Mouse (Mus musculus) stomach, embryonic 16.5 days (tissue): ENCODE data around the gene Rhbg. TPM values are rescaled to one million over a fixed set of nuclear protein-coding genes. Genes with fewer than 3 reads are reported as not detected.

Experiments used
- ATAC-seq: fragments of 200-750 bp; cut with Nextera tagmentation; 2 replicates; pipeline ENCODE4 v1.8.0; 2017; ENCODE audit warnings: moderate number of reproducible peaks, moderate TSS enrichment; ENCODE audit not compliant: insufficient read depth, low FRiP score
- H3K27ac ChIP-seq: fragments of 300-500 bp; sonication (generic); 2 replicates; pipeline ENCODE4 v1.5.1; 2014; ENCODE audit warnings: low read length
- H3K27me3 ChIP-seq: fragments of 300-500 bp; sonication (generic); 2 replicates; pipeline ENCODE4 v1.6.1; 2014; ENCODE audit warnings: low read length, control low read depth, mixed read lengths; ENCODE audit not compliant: control insufficient read depth, insufficient read depth
- H3K36me3 ChIP-seq: fragments of 300-500 bp; sonication (generic); 2 replicates; pipeline ENCODE4 v1.6.1; 2014; ENCODE audit warnings: low read length; ENCODE audit not compliant: control insufficient read depth, insufficient read depth
- H3K4me1 ChIP-seq: fragments of 300-500 bp; sonication (generic); 2 replicates; pipeline ENCODE4 v1.6.1; 2014; ENCODE audit warnings: low read length, control low read depth, mixed read lengths; ENCODE audit not compliant: control insufficient read depth, insufficient read depth
- H3K4me2 ChIP-seq: fragments of 300-500 bp; sonication (generic); 2 replicates; pipeline ENCODE4 v1.6.1; 2014; ENCODE audit warnings: low read depth, low read length, mixed read lengths
- H3K4me3 ChIP-seq: fragments of 300-500 bp; sonication (generic); replicated peaks from 2 replicates; pipeline ENCODE4 v1.5.1; 2014; ENCODE audit warnings: mild to moderate bottlenecking, low read length
- H3K9ac ChIP-seq: fragments of 300-500 bp; sonication (generic); 2 replicates; pipeline ENCODE4 v1.6.1; 2014; ENCODE audit warnings: low read length
- H3K9me3 ChIP-seq: fragments of 300-500 bp; sonication (generic); replicated peaks from 2 replicates; pipeline ENCODE4 v1.6.1; 2016; ENCODE audit warnings: low read length, control low read depth; ENCODE audit not compliant: control insufficient read depth
- WGBS: fragments of 180-500 bp; shearing (Covaris S2); extraction: QIAGEN DNeasy Blood & Tissue Kit; methylation state at CpG from one replicate; pipeline ENCODE4 v1.1.7; 2014; 5-methylcytosine and 5-hydroxymethylcytosine counted together
- polyA plus RNA-seq: library from polyadenylated mRNA; unstranded; fragments of >200 nt; fragmentation: Nextera tagmentation; extraction: Ambion mirVana; gene quantifications from 2 replicates; pipeline ENCODE4 v1.2.1, GENCODE M21; 2015

The Rhbg gene
- polyA plus RNA-seq, 1 experiment from 2014 or later: 11.7 TPM

GRCm38 (mm10) chr3:88203456-88203855, 51.1 kb downstream of the Rhbg start:
- H3K27ac ChIP-seq: no peak overlapping the region
- H3K4me3 ChIP-seq: no peak overlapping the region
- 17% methylated on average over 5 of the region's 5 CpGs for WGBS
- no peaks in the 10 kb centered on the region for H3K36me3 ChIP-seq
- H3K4me2 ChIP-seq: no peak overlapping the region
- no peak for ATAC-seq
- peaks cover 95% of the 10 kb centered on the region for H3K27me3 ChIP-seq
- H3K9me3 ChIP-seq: no peaks in the 10 kb centered on the region
- H3K4me1 ChIP-seq: peaks cover 7% of the 10 kb centered on the region; the same call in 1 of the 2 replicates
- no peak overlapping the region for H3K9ac ChIP-seq

GRCm38 (mm10) chr3:88202986-88203385, 51.5 kb downstream of the Rhbg start:
- no peak overlapping the region for H3K9ac ChIP-seq
- H3K9me3 ChIP-seq: no peaks in the 10 kb centered on the region
- ATAC-seq: no peak
- H3K4me3 ChIP-seq: no peak overlapping the region
- 7% methylated on average over 6 of the region's 6 CpGs for WGBS
- peaks cover 96% of the 10 kb centered on the region for H3K27me3 ChIP-seq
- no peak overlapping the region for H3K4me2 ChIP-seq
- no peak overlapping the region for H3K27ac ChIP-seq
- H3K36me3 ChIP-seq: no peaks in the 10 kb centered on the region
- H3K4me1 ChIP-seq: peaks cover 7% of the 10 kb centered on the region; the same call in 1 of the 2 replicates

DNA sequence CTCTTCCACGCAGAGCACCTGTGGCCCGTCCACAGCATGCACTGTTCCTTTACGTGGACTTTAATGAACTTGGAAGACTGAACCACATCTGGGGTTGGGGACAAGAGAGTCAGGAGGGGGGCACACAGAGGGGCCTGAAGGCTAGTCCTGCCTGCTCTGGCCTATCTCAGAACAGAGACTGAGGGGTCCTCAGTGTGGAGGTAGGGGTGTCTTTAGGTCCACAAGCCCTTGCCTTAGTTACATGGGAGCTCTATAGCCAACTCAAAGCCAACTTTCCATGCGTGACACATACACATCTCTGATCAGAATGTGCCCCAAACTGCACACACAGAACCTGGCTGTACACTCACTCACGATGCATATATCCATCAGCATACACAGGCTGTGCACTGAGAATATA, 52.9 kb downstream of the Rhbg start:
- 25% methylated on average over 5 of the region's 5 CpGs for WGBS
- no peak overlapping the region for H3K27ac ChIP-seq
- no peak overlapping the region for H3K4me2 ChIP-seq
- H3K27me3 ChIP-seq: peaks cover 96% of the 10 kb centered on the region
- H3K36me3 ChIP-seq: no peaks in the 10 kb centered on the region
- ATAC-seq: no peak
- H3K9ac ChIP-seq: no peak overlapping the region
- H3K4me1 ChIP-seq: peaks cover 7% of the 10 kb centered on the region; the same call in 1 of the 2 replicates
- H3K4me3 ChIP-seq: no peak overlapping the region
- H3K9me3 ChIP-seq: no peaks in the 10 kb centered on the region

- no peak for ATAC-seq
- Histone ChIP-seq H3K27ac (no peak overlapping the region), H3K9ac (peak overlapping the region; percentile 35; the same call in 1 of the 2 replicates), H3K36me3 (no peaks in the 10 kb centered on the region), H3K4me1 (peaks cover 7% of the 10 kb centered on the region; the same call in 1 of the 2 replicates), H3K9me3 (no peaks in the 10 kb centered on the region), H3K27me3 (peaks cover 93% of the 10 kb centered on the region), H3K4me3 (peak overlapping the region; percentile 39), H3K4me2 (peak overlapping the region; percentile 48)
- WGBS: 2% methylated on average over 37 of the region's 37 CpGs
These were observed 53.6 kb downstream of the Rhbg start for GRCm38 (mm10) chr3:88200972-88201330.

DNA sequence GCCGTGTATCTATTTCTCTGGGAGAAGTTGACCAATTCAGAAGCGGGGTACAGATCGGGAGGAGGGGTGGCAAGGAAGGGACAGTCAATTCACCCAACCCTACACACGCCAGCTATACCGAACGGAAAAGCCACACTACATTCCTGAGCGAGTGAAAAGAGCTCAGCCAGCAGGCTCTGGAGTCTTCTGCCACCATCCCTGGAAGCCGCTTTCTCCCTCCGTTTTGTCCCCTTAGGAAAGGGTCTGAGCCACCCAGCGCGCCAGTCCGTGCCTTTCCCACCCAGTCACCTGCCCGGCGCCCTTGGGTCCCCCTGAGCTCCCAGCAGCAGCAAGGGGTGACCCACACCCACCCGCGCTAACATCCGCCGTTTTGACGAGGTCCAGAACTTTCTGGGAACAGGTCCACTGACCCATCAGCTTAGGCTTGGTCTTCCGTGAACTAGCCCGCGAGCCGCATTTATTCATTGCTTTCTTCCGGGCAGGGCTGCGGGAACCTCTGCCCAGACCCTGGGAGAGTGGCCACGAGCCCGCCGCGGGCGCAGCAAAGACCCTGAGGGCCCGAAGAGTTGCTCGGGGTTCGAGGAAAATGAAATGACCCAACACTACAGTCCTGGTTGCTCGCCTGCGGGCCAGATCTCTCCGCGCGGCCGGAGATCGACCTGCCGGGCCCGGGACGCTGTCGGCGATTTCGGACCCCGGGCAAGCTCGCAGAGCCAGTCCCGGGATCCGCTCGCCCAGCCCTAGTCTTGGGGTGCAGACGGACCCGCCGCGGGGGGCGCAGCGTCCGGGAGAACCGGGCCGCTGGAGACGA, 54.1 kb downstream of the Rhbg start:
- peak overlapping the region; percentile 48 for H3K4me2 ChIP-seq
- H3K27ac ChIP-seq: no peak overlapping the region
- H3K4me1 ChIP-seq: peaks cover 7% of the 10 kb centered on the region; the same call in 1 of the 2 replicates
- no peaks in the 10 kb centered on the region for H3K36me3 ChIP-seq
- no peaks in the 10 kb centered on the region for H3K9me3 ChIP-seq
- H3K9ac ChIP-seq: peak overlapping the region; percentile 35; the same call in 1 of the 2 replicates
- ATAC-seq: no peak
- H3K4me3 ChIP-seq: peak overlapping the region; percentile 39
- under 1% methylated on average over 61 of the region's 61 CpGs for WGBS
- peaks cover 93% of the 10 kb centered on the region for H3K27me3 ChIP-seq

GRCm38 (mm10) chr3:88199541-88200110, 54.9 kb downstream of the Rhbg start:
- no peaks in the 10 kb centered on the region for H3K9me3 ChIP-seq
- H3K27ac ChIP-seq: no peak overlapping the region
- H3K4me1 ChIP-seq: peaks cover 7% of the 10 kb centered on the region; the same call in 1 of the 2 replicates
- no peak overlapping the region for H3K4me3 ChIP-seq
- H3K36me3 ChIP-seq: no peaks in the 10 kb centered on the region
- H3K27me3 ChIP-seq: peaks cover 89% of the 10 kb centered on the region
- no peak for ATAC-seq
- H3K9ac ChIP-seq: no peak overlapping the region
- WGBS: 55% methylated on average over 2 of the region's 2 CpGs
- no peak overlapping the region for H3K4me2 ChIP-seq

DNA sequence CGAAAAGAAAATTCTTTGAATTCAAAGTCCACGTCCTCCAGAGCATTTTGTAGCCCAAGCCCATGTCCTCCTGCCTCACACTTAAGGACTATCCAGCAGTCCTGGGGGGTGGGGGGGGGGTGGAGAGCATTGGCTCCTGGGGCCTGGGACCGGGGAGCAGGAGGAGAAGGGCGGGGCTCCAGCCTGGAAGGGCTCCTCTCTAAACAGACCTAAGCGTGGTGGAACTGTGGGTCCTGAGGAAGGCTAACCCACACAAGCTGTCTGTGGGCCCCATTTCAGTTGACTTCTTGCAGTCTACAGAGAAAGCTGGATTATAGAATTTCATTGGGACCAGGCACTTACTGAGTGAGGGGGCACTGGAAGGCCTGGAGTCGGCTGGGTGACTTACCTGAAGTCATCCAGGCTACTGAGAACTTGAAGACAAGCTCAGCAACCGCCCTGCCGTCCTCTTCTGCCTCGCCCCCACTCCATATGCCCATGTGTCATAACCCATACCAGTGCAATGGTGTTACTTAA, 55.9 kb downstream of the Rhbg start:
- WGBS: 6% methylated on average over 9 of the region's 9 CpGs
- H3K27me3 ChIP-seq: peaks cover 84% of the 10 kb centered on the region
- no peak overlapping the region for H3K4me2 ChIP-seq
- no peak for ATAC-seq
- H3K9me3 ChIP-seq: no peaks in the 10 kb centered on the region
- H3K36me3 ChIP-seq: no peaks in the 10 kb centered on the region
- H3K27ac ChIP-seq: no peak overlapping the region
- no peak overlapping the region for H3K4me3 ChIP-seq
- H3K4me1 ChIP-seq: peaks cover 7% of the 10 kb centered on the region; the same call in 1 of the 2 replicates
- no peak overlapping the region for H3K9ac ChIP-seq

GRCm38 (mm10) chr3:88197741-88198504, 56.6 kb downstream of the Rhbg start:
- Histone ChIP-seq H3K36me3 (no peaks in the 10 kb centered on the region), H3K4me1 (peaks cover 7% of the 10 kb centered on the region; the same call in 1 of the 2 replicates), H3K27me3 (peaks cover 77% of the 10 kb centered on the region), H3K4me3 (no peak overlapping the region), H3K27ac (no peak overlapping the region), H3K9ac (no peak overlapping the region), H3K4me2 (no peak overlapping the region), H3K9me3 (no peaks in the 10 kb centered on the region)
- WGBS: 16% methylated on average over 10 of the region's 10 CpGs
- ATAC-seq: no peak
